Mouse (Mus musculus) limb, embryonic 11.5 days (tissue): Measurements from ENCODE around the gene Egfl6. TPM values are rescaled to one million over a fixed set of nuclear protein-coding genes. Genes with fewer than 3 reads are reported as not detected.

Experiments used
- ATAC-seq: fragments of 200-750 bp; cut with Nextera tagmentation; 2 replicates; pipeline ENCODE4 v1.8.0; 2017; ENCODE audit warnings: low read depth; ENCODE audit not compliant: insufficient number of reproducible peaks, low FRiP score, low TSS enrichment
- DNase-seq: peaks from one replicate; pipeline ENCODE4 v3.0.0-alpha.2; 2015; ENCODE audit warnings: low spot score
- H3K27ac ChIP-seq: fragments of 300-500 bp; sonication (generic); replicated peaks from 2 replicates; pipeline ENCODE4 v1.5.1; 2014; ENCODE audit warnings: low read depth, mild to moderate bottlenecking, low read length
- H3K27me3 ChIP-seq: fragments of 300-500 bp; sonication (generic); 2 replicates; pipeline ENCODE4 v1.6.1; 2014; ENCODE audit warnings: mild to moderate bottlenecking, low read length, mixed read lengths; ENCODE audit not compliant: control insufficient read depth, insufficient read depth
- H3K36me3 ChIP-seq: fragments of 300-500 bp; sonication (generic); 2 replicates; pipeline ENCODE4 v1.6.1; 2014; ENCODE audit warnings: mild to moderate bottlenecking, low read length, moderate library complexity, mixed read lengths; ENCODE audit not compliant: control insufficient read depth, insufficient read depth
- H3K4me1 ChIP-seq: fragments of 300-500 bp; sonication (generic); 2 replicates; pipeline ENCODE4 v1.6.1; 2014; ENCODE audit warnings: low read length, mixed read lengths; ENCODE audit not compliant: control insufficient read depth, insufficient read depth
- H3K4me2 ChIP-seq: fragments of 300-500 bp; sonication (generic); 2 replicates; pipeline ENCODE4 v1.6.1; 2014; ENCODE audit warnings: low read depth, mild to moderate bottlenecking, moderate library complexity; ENCODE audit not compliant: severe bottlenecking
- H3K4me3 ChIP-seq: fragments of 300-500 bp; sonication (generic); 2 replicates; pipeline ENCODE4 v1.5.1; 2014; ENCODE audit warnings: low read depth, low read length
- H3K9ac ChIP-seq: fragments of 300-500 bp; sonication (generic); 2 replicates; pipeline ENCODE4 v1.6.1; 2014; ENCODE audit warnings: mild to moderate bottlenecking, low read length
- H3K9me3 ChIP-seq: fragments of 300-500 bp; sonication (generic); 2 replicates; pipeline ENCODE4 v1.6.1; 2016; ENCODE audit warnings: low read length; ENCODE audit not compliant: control insufficient read depth
- WGBS: fragments of 180-500 bp; shearing (Covaris S2); extraction: QIAGEN DNeasy Blood & Tissue Kit; methylation state at CpG from one replicate; pipeline ENCODE4 v1.1.7; 2014; 5-methylcytosine and 5-hydroxymethylcytosine counted together
- polyA plus RNA-seq: library from polyadenylated mRNA; unstranded; fragments of >200 nt; fragmentation: Nextera tagmentation; extraction: Ambion mirVana; gene quantifications from 2 replicates; pipeline ENCODE4 v1.2.1, GENCODE M21; 2014

Egfl6 gene
- polyA plus RNA-seq: 5.2 and 6.4 TPM in 2 replicates

DNA sequence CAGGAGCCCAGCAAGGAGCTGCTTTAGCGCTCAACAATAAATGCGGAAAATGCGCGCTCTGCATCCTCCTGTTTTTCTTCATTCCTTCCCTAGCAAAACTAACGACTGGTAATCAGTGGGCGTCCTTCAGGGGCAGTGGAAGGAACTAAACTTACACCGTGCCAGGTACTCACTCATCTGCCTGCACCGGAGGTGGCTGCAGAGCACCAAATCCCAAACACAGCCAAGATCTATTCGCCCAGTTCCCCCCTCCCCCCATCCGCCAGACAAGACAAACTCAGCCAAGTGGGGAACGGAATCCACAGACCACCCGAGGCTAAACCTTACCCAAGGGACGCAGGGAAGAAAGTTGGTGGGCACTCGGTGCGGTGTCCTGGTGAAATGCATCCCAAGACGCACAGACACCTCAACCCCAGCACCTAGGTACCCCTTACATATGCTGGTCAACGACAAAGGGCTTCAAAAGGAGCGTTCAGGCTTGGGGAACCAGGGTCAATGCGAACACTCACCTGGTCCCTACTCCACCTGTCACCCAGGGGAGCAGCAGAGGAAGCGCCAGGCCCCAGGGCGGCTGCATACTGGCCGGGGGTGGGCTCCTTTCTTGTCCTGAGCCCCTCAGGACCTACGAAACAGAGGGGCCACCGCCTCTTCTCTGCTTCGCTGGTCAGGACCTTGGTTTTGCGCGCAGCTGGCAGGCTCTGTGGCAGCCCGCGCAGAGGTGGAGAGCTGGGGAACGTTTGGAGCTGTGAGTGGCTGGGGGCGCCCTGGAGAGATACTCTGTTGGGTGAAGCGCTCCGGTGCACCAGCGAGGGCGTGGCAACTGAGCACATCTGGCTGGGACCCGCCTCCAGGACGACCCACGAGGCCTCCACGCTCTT, at the start of gene Egfl6:
Egfl6 (minus strand) TSS at position 774 of the 878 bp plus-strand sequence.
- peak; percentile 31 for DNase-seq
- H3K9ac ChIP-seq: no peak within 1 kb of the TSS; the same call in 1 of the 2 replicates
- peak within 1 kb of the TSS; percentile 28 for H3K4me3 ChIP-seq
- no peaks in the 10 kb centered on the region for H3K4me1 ChIP-seq
- no peaks in the 10 kb centered on the region for H3K9me3 ChIP-seq
- 18% methylated on average over 37 of the region's 39 CpGs for WGBS
- H3K27me3 ChIP-seq: peaks cover 6% of the 10 kb centered on the region
- peak; percentile 54 for ATAC-seq
- H3K36me3 ChIP-seq: no peaks in the 10 kb centered on the region
- peak within 1 kb of the TSS; percentile 69 for H3K4me2 ChIP-seq
- no peak within 1 kb of the TSS for H3K27ac ChIP-seq

DNA sequence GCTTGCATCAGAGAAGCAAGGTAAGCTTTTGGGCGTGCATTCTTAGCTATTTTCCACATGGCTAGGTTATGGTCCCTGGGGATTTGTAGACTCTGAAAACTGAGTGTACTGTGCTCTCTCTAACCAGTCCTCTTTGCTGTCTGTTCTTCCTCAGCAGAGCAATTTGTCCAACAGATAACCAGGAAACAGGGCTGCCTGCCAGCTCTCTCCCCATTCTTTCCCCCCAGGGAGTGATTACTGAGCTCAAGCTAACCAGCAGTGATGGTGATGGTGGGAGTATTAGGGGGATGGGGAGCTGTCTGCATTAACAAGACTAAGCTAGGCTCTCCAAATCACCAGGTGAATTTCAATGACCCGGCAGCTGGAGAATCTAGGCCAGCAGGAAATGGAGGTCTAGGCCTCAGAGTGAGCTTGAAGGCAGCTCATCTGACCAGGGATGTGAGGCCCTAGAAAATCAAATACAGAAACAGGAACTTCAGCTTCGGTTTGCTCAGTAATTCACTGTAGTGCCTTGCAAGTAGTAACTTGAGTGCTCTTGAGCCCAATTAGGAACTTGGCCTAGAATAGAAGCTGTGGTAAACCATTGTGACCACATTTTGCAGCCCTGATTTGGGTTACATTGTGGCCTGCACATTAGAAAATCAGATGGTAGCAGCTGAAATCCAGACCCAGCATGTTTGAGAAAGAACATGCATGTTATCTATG, 41.5 kb upstream of the Egfl6 start:
- Histone ChIP-seq H3K9ac (no peak overlapping the region), H3K4me3 (no peak overlapping the region), H3K9me3 (no peaks in the 10 kb centered on the region), H3K36me3 (no peaks in the 10 kb centered on the region), H3K27me3 (peaks cover 6% of the 10 kb centered on the region; the same call in 1 of the 2 replicates), H3K4me2 (no peak overlapping the region), H3K27ac (no peak overlapping the region), H3K4me1 (no peaks in the 10 kb centered on the region)
- DNase-seq (no peak), ATAC-seq (peak; percentile 67; the same call in 1 of the 2 replicates)
- WGBS: 59% methylated on average over 3 of the region's 3 CpGs

DNA sequence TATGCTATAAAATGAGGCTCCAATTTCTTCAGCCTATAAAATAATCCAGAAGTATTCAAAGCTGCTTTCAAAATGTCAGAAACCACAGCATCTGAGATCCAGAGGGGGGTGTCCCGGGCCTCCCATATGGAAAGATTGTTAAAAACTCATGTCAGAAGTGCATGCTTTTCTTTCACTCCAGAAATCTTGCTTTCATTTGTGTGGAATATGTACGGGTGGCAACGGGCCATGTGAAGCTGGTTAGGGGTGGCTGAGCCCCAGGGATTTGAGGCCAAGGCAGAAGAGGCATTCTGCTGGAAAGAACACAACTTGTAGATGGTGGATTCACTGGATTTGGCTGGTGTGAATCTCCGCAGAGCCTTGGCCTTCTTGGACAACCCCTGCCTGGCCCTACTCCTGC, 40.7 kb upstream of the Egfl6 start:
- Histone ChIP-seq H3K4me1 (no peaks in the 10 kb centered on the region), H3K9me3 (no peaks in the 10 kb centered on the region), H3K27ac (no peak overlapping the region), H3K36me3 (no peaks in the 10 kb centered on the region), H3K4me3 (no peak overlapping the region), H3K9ac (no peak overlapping the region), H3K27me3 (peaks cover 7% of the 10 kb centered on the region; the same call in 1 of the 2 replicates), H3K4me2 (no peak overlapping the region)
- ATAC-seq (no peak), DNase-seq (no peak)
- 77% methylated on average over 4 of the region's 4 CpGs for WGBS

DNA sequence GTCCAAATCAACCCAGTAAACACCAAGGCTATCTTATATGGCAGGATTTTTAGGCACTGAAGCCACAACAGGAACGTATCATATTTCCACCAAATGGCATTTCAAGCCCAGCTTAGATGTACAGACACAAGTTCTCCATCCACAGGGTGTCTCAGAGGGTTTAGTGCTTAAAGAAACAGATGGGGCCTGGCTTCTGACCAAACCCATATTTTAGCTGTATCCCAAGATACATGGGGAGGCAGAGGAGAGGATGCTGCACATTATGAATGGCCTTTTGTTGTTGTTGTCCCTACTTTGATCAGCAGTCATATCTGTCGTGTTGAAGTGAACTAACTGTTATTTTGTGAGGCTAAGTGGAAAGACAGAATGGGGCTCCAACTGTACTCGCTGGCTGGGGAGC, 37.7 kb upstream of the Egfl6 start:
- no peak overlapping the region for H3K27ac ChIP-seq
- no peak for ATAC-seq
- 86% methylated on average over 3 of the region's 3 CpGs for WGBS

DNA sequence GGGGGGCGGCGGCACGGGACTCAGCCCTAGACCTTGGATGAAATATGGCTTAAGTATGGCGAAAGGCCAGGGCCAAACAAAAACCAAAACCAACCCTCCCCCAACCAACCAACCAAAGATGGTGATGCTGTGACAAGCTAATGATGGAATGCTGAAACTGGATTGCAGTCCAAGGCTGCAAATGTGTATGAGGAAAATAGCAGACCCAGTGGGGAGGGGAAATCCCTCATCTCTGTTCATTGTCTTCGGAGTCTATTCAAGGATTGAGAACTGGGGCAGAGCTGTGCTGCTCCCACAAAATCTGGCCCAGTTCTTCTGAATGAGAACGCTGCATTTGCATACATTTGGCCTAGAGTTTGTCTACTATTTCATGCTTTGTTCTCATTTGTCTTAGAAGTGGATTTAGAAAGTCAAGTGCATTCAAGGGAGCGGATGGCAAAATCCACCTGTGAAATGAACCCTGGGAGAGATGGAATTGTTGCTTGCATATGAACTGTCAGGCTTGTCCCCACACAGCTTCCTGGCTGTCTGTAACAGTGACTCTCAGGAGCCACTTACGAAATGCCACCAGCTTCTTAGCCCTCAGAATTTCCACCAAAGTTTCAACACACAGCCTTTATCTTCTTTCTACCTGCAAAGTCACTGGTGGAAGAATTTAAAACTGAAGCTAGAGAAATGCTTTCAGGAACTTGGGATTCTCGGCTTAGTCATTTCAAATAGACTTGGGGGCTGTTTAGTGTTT, 36.2 kb upstream of the Egfl6 start:
- Histone ChIP-seq H3K4me2 (no peak overlapping the region), H3K4me1 (no peaks in the 10 kb centered on the region), H3K9me3 (no peaks in the 10 kb centered on the region), H3K4me3 (no peak overlapping the region), H3K36me3 (no peaks in the 10 kb centered on the region), H3K27ac (no peak overlapping the region), H3K27me3 (0 out of 2 replicates have a peak, but pooled peaks cover 4% of the 10 kb centered on the region), H3K9ac (no peak overlapping the region)
- ATAC-seq: no peak
- WGBS: 69% methylated on average over 9 of the region's 9 CpGs
- no peak for DNase-seq

More for the DNA sequence above, 37.7 kb upstream of the Egfl6 start:
- H3K27me3 ChIP-seq: peaks cover 8% of the 10 kb centered on the region; the same call in 1 of the 2 replicates
- no peak overlapping the region for H3K4me2 ChIP-seq
- H3K4me3 ChIP-seq: no peak overlapping the region
- no peak overlapping the region for H3K9ac ChIP-seq
- H3K4me1 ChIP-seq: no peaks in the 10 kb centered on the region
- no peak for DNase-seq
- no peaks in the 10 kb centered on the region for H3K36me3 ChIP-seq
- no peaks in the 10 kb centered on the region for H3K9me3 ChIP-seq

DNA sequence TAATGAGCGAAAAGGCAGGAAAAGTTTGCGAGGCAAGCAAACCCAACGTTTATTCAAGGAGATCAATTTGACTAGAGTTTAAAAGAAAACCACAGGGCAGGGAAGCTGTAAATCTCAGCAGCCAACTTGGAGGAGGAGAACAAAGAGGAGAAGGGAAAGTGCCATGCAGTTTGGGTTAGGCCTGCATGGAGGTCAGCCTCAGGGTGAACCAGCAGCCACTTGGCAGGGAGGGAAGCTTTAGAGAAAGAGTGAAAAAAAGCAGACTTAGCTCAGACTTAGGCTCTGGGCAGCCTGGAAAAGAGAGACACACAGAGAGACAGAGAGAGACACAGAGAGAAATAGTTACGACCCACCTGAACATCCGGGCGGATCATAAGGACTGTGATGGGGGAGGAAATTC, 35.4 kb upstream of the Egfl6 start:
- Histone ChIP-seq H3K27ac (no peak overlapping the region), H3K36me3 (no peaks in the 10 kb centered on the region), H3K4me2 (no peak overlapping the region), H3K4me1 (no peaks in the 10 kb centered on the region), H3K4me3 (no peak overlapping the region), H3K27me3 (0 out of 2 replicates have a peak, but pooled peaks cover 4% of the 10 kb centered on the region), H3K9me3 (no peaks in the 10 kb centered on the region), H3K9ac (no peak overlapping the region)
- no peak for ATAC-seq
- 42% methylated on average over 6 of the region's 6 CpGs for WGBS
- DNase-seq: no peak

DNA sequence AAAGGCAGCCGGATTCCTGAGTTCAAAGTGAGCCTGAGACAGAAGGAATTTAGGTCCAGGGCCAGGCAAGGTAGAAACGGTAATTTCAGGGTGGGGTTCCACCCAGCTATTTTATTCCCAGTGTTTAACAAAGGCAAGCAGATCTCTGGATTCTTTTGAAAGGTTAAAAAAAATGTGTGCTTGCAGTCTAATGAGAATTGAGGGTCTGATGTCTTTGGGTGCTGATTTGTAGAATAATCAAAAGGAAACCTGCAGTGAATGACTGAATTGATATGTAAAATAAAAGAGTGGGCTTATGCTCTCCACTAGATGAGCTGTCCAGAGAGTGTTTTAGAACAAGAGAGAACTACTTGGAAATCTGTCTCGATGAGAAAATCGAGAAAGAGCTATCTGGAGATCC, 33.6 kb upstream of the Egfl6 start:
- no peaks in the 10 kb centered on the region for H3K4me1 ChIP-seq
- H3K9me3 ChIP-seq: no peaks in the 10 kb centered on the region
- H3K4me2 ChIP-seq: no peak overlapping the region
- no peak overlapping the region for H3K27ac ChIP-seq
- H3K4me3 ChIP-seq: no peak overlapping the region
- H3K27me3 ChIP-seq: 0 out of 2 replicates have a peak, but pooled peaks cover 3% of the 10 kb centered on the region
- H3K9ac ChIP-seq: no peak overlapping the region
- H3K36me3 ChIP-seq: no peaks in the 10 kb centered on the region
- WGBS: 83% methylated on average over 4 of the region's 4 CpGs
- ATAC-seq (no peak), DNase-seq (no peak)

DNA sequence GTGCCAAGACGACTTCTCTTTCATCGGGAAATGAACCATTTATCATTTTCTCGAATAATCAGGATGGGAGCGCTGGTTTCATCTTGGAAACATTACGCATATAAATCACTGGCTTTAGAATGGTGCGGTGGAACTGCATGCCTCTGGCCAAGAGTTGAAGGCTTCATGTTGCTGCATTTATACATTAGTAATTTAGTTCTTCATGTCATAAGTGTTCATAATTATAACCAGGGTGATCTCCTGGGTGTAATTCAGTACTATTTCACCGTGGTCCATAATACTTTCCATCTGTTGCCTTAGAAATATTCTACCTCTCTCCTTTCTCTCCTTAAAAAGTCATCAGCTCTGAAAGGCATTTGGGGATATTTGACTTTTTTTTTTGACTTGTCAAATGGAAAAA, 29.7 kb upstream of the Egfl6 start:
- no peaks in the 10 kb centered on the region for H3K36me3 ChIP-seq
- no peak overlapping the region for H3K4me2 ChIP-seq
- 80% methylated on average over 7 of the region's 7 CpGs for WGBS
- ATAC-seq: no peak
- H3K9me3 ChIP-seq: no peaks in the 10 kb centered on the region
- H3K9ac ChIP-seq: no peak overlapping the region
- no peaks in the 10 kb centered on the region for H3K27me3 ChIP-seq
- no peak overlapping the region for H3K27ac ChIP-seq
- no peaks in the 10 kb centered on the region for H3K4me1 ChIP-seq
- DNase-seq: no peak
- H3K4me3 ChIP-seq: no peak overlapping the region
